Mouse (Mus musculus): Measurements from ENCODE around the gene Aldh16a1. TPM values are rescaled to one million over a fixed set of nuclear protein-coding genes. Genes with fewer than 3 reads are reported as not detected.

Aldh16a1 gene
- polyA plus RNA-seq, 1 experiment from 2014 or later, result 30.3 TPM

GRCm38 (mm10) chr7:45144368-45145174 is 9.8 kb downstream of the Aldh16a1 start:
- ATAC-seq (ENCODE audit: low read depth) (no peak), DNase-seq (no peak)
- Histone ChIP-seq H3K4me2 (no peak overlapping the region), H3K27me3 (no peaks in the 10 kb centered on the region), H3K9ac (no peak overlapping the region), H3K36me3 (peaks cover 60% of the 10 kb centered on the region), H3K4me3 (replicated peaks) (no peak overlapping the region), H3K4me1 (replicated peaks) (peaks cover 21% of the 10 kb centered on the region), H3K9me3 (replicated peaks) (no peaks in the 10 kb centered on the region), H3K27ac (no peak overlapping the region)
- WGBS (ENCODE audit: insufficient replicate concordance), result 84% methylated on average over 13 of the region's 13 CpGs

DNA sequence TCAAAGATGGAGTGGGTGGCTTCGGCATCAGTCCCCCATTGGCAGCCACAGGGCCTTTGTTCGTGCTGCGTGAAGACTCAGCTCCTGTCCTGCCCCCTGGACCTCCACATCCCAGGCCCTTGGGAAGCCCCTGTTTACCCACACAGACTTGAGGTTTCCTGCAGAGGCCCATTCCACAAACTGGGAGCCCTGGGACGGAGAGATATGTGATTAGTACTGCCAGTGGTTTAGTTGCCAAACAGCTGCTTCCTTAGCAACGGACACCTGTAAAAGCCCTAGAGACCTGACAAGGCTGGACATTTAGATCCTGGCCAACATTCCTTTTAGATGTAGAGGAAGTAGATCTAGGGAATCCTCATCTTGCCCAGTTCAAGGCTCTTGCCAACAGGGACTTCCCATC is 12.5 kb downstream of the Aldh16a1 start:
- no peak overlapping the region for H3K4me3 ChIP-seq (replicated peaks)

GRCm38 (mm10) chr7:45141319-45141718 is 13.1 kb downstream of the Aldh16a1 start:
- H3K9me3 ChIP-seq (replicated peaks), result no peaks in the 10 kb centered on the region
- no peak overlapping the region for H3K4me2 ChIP-seq
- no peak overlapping the region for H3K9ac ChIP-seq
- H3K4me1 ChIP-seq (replicated peaks), result peaks cover 35% of the 10 kb centered on the region
- DNase-seq (no peak), ATAC-seq (ENCODE audit: low read depth) (no peak)
- no peak overlapping the region for H3K27ac ChIP-seq
- WGBS (ENCODE audit: insufficient replicate concordance), result 83% methylated on average over 3 of the region's 3 CpGs
- H3K27me3 ChIP-seq, result no peaks in the 10 kb centered on the region
- peaks cover 46% of the 10 kb centered on the region for H3K36me3 ChIP-seq
- no peak overlapping the region for H3K4me3 ChIP-seq (replicated peaks)

More for the DNA sequence above, 12.5 kb downstream of the Aldh16a1 start:
- H3K27me3 ChIP-seq, result no peaks in the 10 kb centered on the region
- peaks cover 51% of the 10 kb centered on the region for H3K36me3 ChIP-seq
- peaks cover 29% of the 10 kb centered on the region for H3K4me1 ChIP-seq (replicated peaks)
- 73% methylated on average over 5 of the region's 5 CpGs for WGBS (ENCODE audit: insufficient replicate concordance)
- H3K9me3 ChIP-seq (replicated peaks), result no peaks in the 10 kb centered on the region
- DNase-seq, result no peak
- H3K4me2 ChIP-seq, result no peak overlapping the region
- no peak for ATAC-seq (ENCODE audit: low read depth)
- H3K9ac ChIP-seq, result no peak overlapping the region
- H3K27ac ChIP-seq, result no peak overlapping the region

- Histone ChIP-seq H3K36me3 (peaks cover 34% of the 10 kb centered on the region), H3K4me1 (replicated peaks) (peaks cover 43% of the 10 kb centered on the region), H3K4me2 (no peak overlapping the region), H3K27me3 (no peaks in the 10 kb centered on the region), H3K9ac (no peak overlapping the region), H3K4me3 (replicated peaks) (no peak overlapping the region), H3K27ac (no peak overlapping the region), H3K9me3 (replicated peaks) (no peaks in the 10 kb centered on the region)
- 61% methylated on average over 8 of the region's 8 CpGs for WGBS (ENCODE audit: insufficient replicate concordance)
- ATAC-seq (ENCODE audit: low read depth), result no peak
- no peak for DNase-seq
Measured at GRCm38 (mm10) chr7:45139904-45140723, 14.3 kb downstream of the Aldh16a1 start.

DNA sequence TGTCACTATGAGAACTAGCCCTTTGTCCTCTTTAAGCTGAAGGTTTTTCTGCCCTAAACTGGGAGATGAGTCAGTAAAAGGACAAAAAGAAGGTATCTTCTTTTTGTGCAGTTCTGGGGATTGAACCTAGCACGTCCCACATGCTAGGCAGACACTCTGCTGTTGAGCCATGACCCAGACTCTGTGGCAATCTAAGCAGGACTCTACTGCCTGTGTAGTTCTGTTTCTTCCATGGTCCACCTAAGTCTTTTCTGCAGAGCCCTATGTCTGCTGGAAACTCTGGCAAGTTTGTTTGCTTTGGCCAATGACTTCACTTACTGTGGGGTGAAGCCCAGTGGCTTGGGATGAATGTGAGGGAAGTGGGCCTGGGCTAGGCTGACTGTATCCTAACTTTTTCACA is 16.0 kb downstream of the Aldh16a1 start:
- H3K27me3 ChIP-seq, result no peaks in the 10 kb centered on the region
- peak overlapping the region; percentile 89; the same call in 1 of the 2 replicates for H3K27ac ChIP-seq
- WGBS (ENCODE audit: insufficient replicate concordance), result 56% methylated on average over 1 of the region's 1 CpGs
- peaks cover 21% of the 10 kb centered on the region for H3K36me3 ChIP-seq
- no peaks in the 10 kb centered on the region for H3K9me3 ChIP-seq (replicated peaks)
- H3K4me1 ChIP-seq (replicated peaks), result peaks cover 60% of the 10 kb centered on the region
- DNase-seq (no peak), ATAC-seq (ENCODE audit: low read depth) (no peak)
- H3K9ac ChIP-seq, result peak overlapping the region; percentile 87; the same call in 1 of the 2 replicates
- H3K4me3 ChIP-seq (replicated peaks), result no peak overlapping the region
- peak overlapping the region; percentile 95 for H3K4me2 ChIP-seq

DNA sequence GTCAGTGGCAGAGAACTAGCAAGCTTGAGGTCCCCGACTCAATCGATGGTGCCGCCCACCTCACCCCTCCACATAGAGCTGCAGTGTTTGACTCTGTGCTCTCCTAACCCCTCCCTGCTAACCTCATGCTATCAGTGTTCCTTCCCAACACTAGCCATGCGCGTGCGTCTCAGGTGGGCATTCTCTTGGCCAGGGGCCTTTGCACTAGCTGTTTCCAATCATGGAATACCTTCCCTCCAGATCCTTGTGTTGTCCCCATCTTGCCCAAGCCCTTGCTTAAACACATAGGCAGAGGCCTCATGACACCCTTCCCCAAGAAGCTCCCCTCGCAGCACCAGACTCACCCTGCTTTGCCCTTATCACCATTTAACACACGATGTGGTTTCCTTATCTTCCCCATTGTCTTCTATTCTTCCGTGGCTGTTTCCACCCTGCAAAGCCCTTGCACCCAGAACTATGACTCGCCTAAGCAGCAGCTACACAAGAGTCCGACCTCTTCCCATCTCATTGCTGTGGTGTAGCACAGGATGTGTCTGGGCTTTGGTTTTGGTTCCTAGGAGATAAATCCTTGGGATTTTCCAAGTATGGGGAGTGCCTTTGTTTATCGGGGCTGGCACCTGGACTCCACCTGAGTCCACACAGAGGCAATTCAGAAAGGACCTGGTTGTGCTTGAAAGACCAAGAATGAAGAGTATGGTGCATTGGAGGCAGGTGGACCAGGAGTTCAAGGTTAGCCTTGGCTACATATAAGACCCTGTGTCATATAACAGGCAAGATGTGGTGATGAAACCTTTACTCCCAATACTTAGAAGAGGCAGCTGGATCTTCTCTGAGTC is 17.0 kb downstream of the Aldh16a1 start:
- ATAC-seq (ENCODE audit: low read depth) (peak; percentile 68), DNase-seq (peak; percentile 71)
- Histone ChIP-seq H3K9ac (peak overlapping the region; percentile 87), H3K9me3 (replicated peaks) (no peaks in the 10 kb centered on the region), H3K4me3 (replicated peaks) (0 out of 2 replicates have a peak overlapping the region, but pooled peaks have one; percentile 0), H3K36me3 (peaks cover 16% of the 10 kb centered on the region), H3K4me2 (peak overlapping the region; percentile 95), H3K4me1 (replicated peaks) (peaks cover 62% of the 10 kb centered on the region), H3K27ac (peak overlapping the region; percentile 89), H3K27me3 (no peaks in the 10 kb centered on the region)
- 10% methylated on average over 12 of the region's 12 CpGs for WGBS (ENCODE audit: insufficient replicate concordance)

DNA sequence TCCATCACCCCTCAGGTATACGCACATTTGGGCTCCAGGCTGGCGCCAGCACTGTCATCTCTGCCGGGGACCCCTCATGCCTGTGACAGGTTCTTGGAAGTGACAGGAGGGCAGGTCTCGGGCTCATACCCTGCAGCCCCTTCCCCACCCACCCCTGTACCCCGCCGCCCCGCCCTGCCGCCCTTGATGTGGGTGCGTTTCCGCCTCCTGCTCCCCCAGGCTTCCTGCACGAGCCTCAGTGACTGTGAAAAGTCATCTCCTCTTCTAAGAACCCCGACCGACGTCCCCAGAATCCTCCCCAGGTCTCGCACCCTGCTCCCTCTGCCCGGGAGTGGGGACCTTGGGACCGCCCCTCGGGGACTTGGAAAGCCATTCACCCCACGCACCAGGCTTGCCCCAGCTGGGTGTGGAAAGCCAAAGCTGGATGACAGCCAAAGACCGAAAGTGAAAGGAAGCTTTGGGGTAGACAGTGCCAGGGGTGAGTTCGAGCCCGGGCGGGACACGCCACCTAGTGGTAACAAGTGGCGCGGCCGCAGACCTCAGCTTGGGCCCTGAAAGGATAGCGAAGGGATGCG is 18.3 kb downstream of the Aldh16a1 start, which contains the start of the genes Gm45713 and Flt3l:
Gene Gm45713, minus strand, starts transcription at position 239 of the 575 bp plus-strand sequence.
Gene Flt3l, minus strand, starts transcription at position 440 of the 575 bp plus-strand sequence.
- peak within 1 kb of the TSS; percentile 89 for H3K27ac ChIP-seq
- DNase-seq (peak; percentile 83), ATAC-seq (ENCODE audit: low read depth) (peak; percentile 76)
- WGBS (ENCODE audit: insufficient replicate concordance), result under 1% methylated on average over 28 of the region's 29 CpGs
- H3K4me1 ChIP-seq (replicated peaks), result peaks cover 73% of the 10 kb centered on the region
- peak within 1 kb of the TSS; percentile 82 for H3K4me3 ChIP-seq (replicated peaks)
- peak within 1 kb of the TSS; percentile 95 for H3K4me2 ChIP-seq
- no peaks in the 10 kb centered on the region for H3K9me3 ChIP-seq (replicated peaks)
- H3K36me3 ChIP-seq, result peaks cover 10% of the 10 kb centered on the region; the same call in 1 of the 2 replicates
- H3K27me3 ChIP-seq, result no peaks in the 10 kb centered on the region
- peak within 1 kb of the TSS; percentile 87 for H3K9ac ChIP-seq

DNA sequence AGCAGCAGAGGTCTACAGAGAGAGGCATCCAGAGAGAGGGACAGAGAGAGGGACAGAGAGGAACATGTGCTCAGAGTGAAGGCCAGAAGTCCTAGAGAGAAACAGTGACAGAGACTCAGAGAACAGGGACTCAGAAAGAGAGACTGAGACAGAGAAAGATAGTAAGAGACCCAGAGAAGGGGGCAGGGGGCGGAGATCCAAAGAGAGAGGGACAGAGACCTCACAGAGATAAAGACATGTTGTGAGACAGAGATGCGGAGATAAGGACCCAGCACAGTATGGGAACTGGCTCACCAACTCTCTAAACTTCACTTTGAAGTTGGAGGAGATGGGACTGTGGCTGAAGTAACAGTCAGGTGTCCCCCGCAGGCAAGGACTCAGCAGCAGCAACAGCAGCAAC is 19.0 kb downstream of the Aldh16a1 start:
- Histone ChIP-seq H3K4me1 (replicated peaks) (peaks cover 78% of the 10 kb centered on the region), H3K4me3 (replicated peaks) (peak overlapping the region; percentile 82), H3K27me3 (no peaks in the 10 kb centered on the region), H3K36me3 (peaks cover 11% of the 10 kb centered on the region; the same call in 1 of the 2 replicates), H3K9me3 (replicated peaks) (no peaks in the 10 kb centered on the region), H3K9ac (peak overlapping the region; percentile 87), H3K27ac (peak overlapping the region; percentile 89), H3K4me2 (peak overlapping the region; percentile 95)
- peak; percentile 5; the same call in 1 of the 2 replicates for ATAC-seq (ENCODE audit: low read depth)
- 26% methylated on average over 3 of the region's 3 CpGs for WGBS (ENCODE audit: insufficient replicate concordance)
- no peak for DNase-seq

DNA sequence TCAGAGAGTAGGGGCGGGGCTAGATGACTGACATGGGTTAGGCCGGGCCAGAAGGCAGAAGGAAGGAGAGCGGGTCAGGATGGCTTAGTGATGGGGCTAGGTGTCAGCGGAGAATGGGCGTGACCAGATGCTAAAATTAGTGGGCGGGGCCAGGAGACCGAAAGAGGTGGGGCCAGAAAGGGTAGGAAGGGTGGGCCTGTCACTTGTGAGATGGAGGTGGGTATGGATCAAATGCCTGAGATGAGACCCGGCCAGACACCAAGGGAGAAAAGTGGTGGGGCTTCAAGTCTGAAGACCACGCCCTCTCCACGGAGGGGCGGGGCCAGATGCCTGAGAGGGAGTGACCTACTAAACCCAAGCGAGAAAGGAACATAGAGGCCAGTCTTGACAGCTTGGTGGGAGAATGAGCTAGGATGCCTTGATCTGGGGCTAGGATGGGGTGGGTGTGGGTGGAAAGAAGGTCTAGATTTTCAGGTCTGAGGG is 19.8 kb downstream of the Aldh16a1 start:
- DNase-seq (peak; percentile 76), ATAC-seq (ENCODE audit: low read depth) (peak; percentile 45)
- Histone ChIP-seq H3K4me2 (peak overlapping the region; percentile 95), H3K4me3 (replicated peaks) (peak overlapping the region; percentile 82), H3K36me3 (peaks cover 11% of the 10 kb centered on the region; the same call in 1 of the 2 replicates), H3K9me3 (replicated peaks) (no peaks in the 10 kb centered on the region), H3K9ac (peak overlapping the region; percentile 87), H3K4me1 (replicated peaks) (peaks cover 80% of the 10 kb centered on the region), H3K27ac (peak overlapping the region; percentile 89), H3K27me3 (no peaks in the 10 kb centered on the region)
- WGBS (ENCODE audit: insufficient replicate concordance), result 4% methylated on average over 12 of the region's 12 CpGs
